Mouse (Mus musculus): ENCODE data around the gene Unc45a.

Gene Unc45a

GRCm38 (mm10) chr7:80325292-80325868, 15.4 kb downstream of the Unc45a start:
- in situ Hi-C loops (cut with MboI, MseI): loop anchor here (5.0 kb wide), 2 partner anchors 52 to 633 kb away; no protein-coding TSS in a partner anchor

GRCm38 (mm10) chr7:80324816-80325119, 16.0 kb downstream of the Unc45a start:
- in situ Hi-C loops (cut with MboI, MseI): loop anchor here (5.0 to 25.0 kb wide), 3 partner anchors 53 to 862 kb away; partner anchors contain the start of gene Polg

- in situ Hi-C loops (cut with MboI, MseI): loop anchor here (25.0 kb wide), 1 partner anchor 862 kb away; the partner anchor contains the start of gene Polg
These were observed 16.6 kb downstream of the Unc45a start, which contains the start of gene Rccd1 for GRCm38 (mm10) chr7:80324043-80324815. TSS of gene Rccd1 (minus strand) at chr7:80324454.

GRCm38 (mm10) chr7:80323336-80323735, 17.5 kb downstream of the Unc45a start:
- in situ Hi-C loops (cut with MboI, MseI): loop anchor here (25.0 kb wide), 1 partner anchor 861 kb away; the partner anchor contains the start of gene Polg

- in situ Hi-C loops (cut with MboI, MseI): loop anchor here (25.0 kb wide), 1 partner anchor 858 kb away; the partner anchor contains the start of gene Polg
These were observed 20.8 kb downstream of the Unc45a start for GRCm38 (mm10) chr7:80319846-80320496.

GRCm38 (mm10) chr7:80318670-80319069, 22.1 kb downstream of the Unc45a start:
- in situ Hi-C loops (cut with MboI, MseI): loop anchor here (25.0 kb wide), 1 partner anchor 856 kb away; the partner anchor contains the start of gene Polg

- in situ Hi-C loops (cut with MboI, MseI): loop anchor here (25.0 kb wide), 1 partner anchor 855 kb away; the partner anchor contains the start of gene Polg
These were observed 23.2 kb downstream of the Unc45a start for GRCm38 (mm10) chr7:80317439-80318115.

GRCm38 (mm10) chr7:80315733-80316132, 25.1 kb downstream of the Unc45a start:
- in situ Hi-C loops (cut with MboI, MseI): loop anchor here (25.0 kb wide), 1 partner anchor 853 kb away; the partner anchor contains the start of gene Polg

GRCm38 (mm10) chr7:80310771-80311170, 30.0 kb downstream of the Unc45a start:
- in situ Hi-C loops (cut with MboI, MseI): loop anchor here (25.0 kb wide), 1 partner anchor 848 kb away; the partner anchor contains the start of gene Polg

GRCm38 (mm10) chr7:80307766-80308165, 33.0 kb downstream of the Unc45a start:
- in situ Hi-C loops (cut with MboI, MseI): loop anchor here (25.0 kb wide), 1 partner anchor 845 kb away; the partner anchor contains the start of gene Polg

- in situ Hi-C loops (cut with MboI, MseI): loop anchor here (25.0 kb wide), 1 partner anchor 839 kb away; the partner anchor contains the start of gene Polg
These were observed 39.3 kb downstream of the Unc45a start for GRCm38 (mm10) chr7:80301522-80301921.

- in situ Hi-C loops (cut with MboI, MseI): no loop called here
These were observed 41.2 kb downstream of the Unc45a start for GRCm38 (mm10) chr7:80299568-80299967.

- in situ Hi-C loops (cut with MboI, MseI): no loop called here
These were observed 42.1 kb downstream of the Unc45a start for GRCm38 (mm10) chr7:80298754-80299153.

- in situ Hi-C loops (cut with MboI, MseI): no loop called here
These were observed 43.8 kb downstream of the Unc45a start for GRCm38 (mm10) chr7:80297041-80297440.

GRCm38 (mm10) chr7:80296462-80296861, 44.3 kb downstream of the Unc45a start:
- in situ Hi-C loops (cut with MboI, MseI): no loop called here

GRCm38 (mm10) chr7:80294764-80295648, 45.8 kb downstream of the Unc45a start:
- in situ Hi-C loops (cut with MboI, MseI): no loop called here

GRCm38 (mm10) chr7:80294062-80294763, 46.6 kb downstream of the Unc45a start, which contains the start of gene Prc1:
TSS of gene Prc1 (plus strand) at chr7:80294450.
- in situ Hi-C loops (cut with MboI, MseI): no loop called here

- in situ Hi-C loops (cut with MboI, MseI): no loop called here
These were observed 53.1 kb downstream of the Unc45a start for GRCm38 (mm10) chr7:80287736-80288135.

- in situ Hi-C loops (cut with MboI, MseI): no loop called here
These were observed 55.1 kb downstream of the Unc45a start for GRCm38 (mm10) chr7:80285725-80286124.
